Mouse (Mus musculus) liver, embryonic 14.5 days (tissue): ENCODE data around the gene Zfp473. TPM values are rescaled to one million over a fixed set of nuclear protein-coding genes. Genes with fewer than 3 reads are reported as not detected.
"Not testable (repeated sequence)": the region's sequence is repeated elsewhere in the genome, so short reads cannot be mapped to it uniquely, and the experiment has no call there.

Experiments used
- ATAC-seq: fragments of 200-750 bp; cut with Nextera tagmentation; 2 replicates; pipeline ENCODE4 v1.8.0; 2017; ENCODE audit warnings: moderate number of reproducible peaks, mild to moderate bottlenecking, moderate library complexity; ENCODE audit not compliant: insufficient read depth
- DNase-seq, 3 experiments: peaks; one replicate each; pipeline ENCODE4 v3.0.0-alpha.2; 2012 to 2013; ENCODE audit warnings: low read depth in 3 of 3, low spot score in 3 of 3
- H3K27ac ChIP-seq: fragments of 300-500 bp; sonication (generic); 2 replicates; pipeline ENCODE4 v1.5.1; 2014; ENCODE audit warnings: moderate library complexity, mild to moderate bottlenecking, control low read depth, inconsistent platforms
- H3K27me3 ChIP-seq: fragments of 300-500 bp; sonication (generic); 2 replicates; pipeline ENCODE4 v1.6.1; 2014; ENCODE audit warnings: mild to moderate bottlenecking, low read length, moderate library complexity; ENCODE audit not compliant: control insufficient read depth, insufficient read depth
- H3K36me3 ChIP-seq: fragments of 300-500 bp; sonication (generic); replicated peaks from 2 replicates; pipeline ENCODE4 v1.6.1; 2014; ENCODE audit warnings: low read depth; ENCODE audit not compliant: control insufficient read depth, insufficient read depth
- H3K4me1 ChIP-seq, 2 experiments: fragments of 200-500 bp in 1 of 2; fragments of 300-500 bp in 1 of 2; sonication (generic) in 1 of 2; replicated peaks; 2 replicates each; pipeline ENCODE4 v1.6.1; 2012 to 2014; ENCODE audit warnings: antibody characterized with exemption in 1 of 2, inconsistent platforms in 1 of 2, low read length in 1 of 2; ENCODE audit not compliant: control insufficient read depth in 2 of 2, insufficient read depth in 2 of 2
- H3K4me2 ChIP-seq: fragments of 300-500 bp; sonication (generic); 2 replicates; pipeline ENCODE4 v1.6.1; 2014; ENCODE audit warnings: low read depth, mild to moderate bottlenecking, control low read depth, moderate library complexity
- H3K4me3 ChIP-seq, 2 experiments: fragments of 200-500 bp in 1 of 2; fragments of 300-500 bp in 1 of 2; sonication (generic) in 1 of 2; 2 replicates each; pipeline ENCODE4 v1.5.1; 2012 to 2014; ENCODE audit warnings: low read depth in 2 of 2, low read length in 2 of 2, mild to moderate bottlenecking in 2 of 2, control low read depth in 1 of 2, inconsistent platforms in 1 of 2, moderate library complexity in 1 of 2; ENCODE audit not compliant: insufficient read depth in 1 of 2
- H3K9ac ChIP-seq: fragments of 300-500 bp; sonication (generic); replicated peaks from 2 replicates; pipeline ENCODE4 v1.6.1; 2014; ENCODE audit warnings: mild to moderate bottlenecking, control low read depth, moderate library complexity
- H3K9me3 ChIP-seq: fragments of 300-500 bp; sonication (generic); 2 replicates; pipeline ENCODE4 v1.6.1; 2016; ENCODE audit warnings: low read length, mixed read lengths; ENCODE audit not compliant: control insufficient read depth
- CTCF ChIP-seq: IDR thresholded peaks from 2 replicates; pipeline ENCODE4 v1.5.1; 2016; ENCODE audit warnings: antibody characterized with exemption, low read depth, control low read depth
- EP300 ChIP-seq: IDR thresholded peaks from 2 replicates; pipeline ENCODE4 v1.6.1; 2016; ENCODE audit warnings: antibody characterized with exemption, low read depth
- WGBS: fragments of 180-500 bp; shearing (Covaris S2); extraction: QIAGEN DNeasy Blood & Tissue Kit; methylation state at CpG from one replicate; pipeline ENCODE4 v1.1.7; 2014; ENCODE audit not compliant: insufficient replicate concordance; 5-methylcytosine and 5-hydroxymethylcytosine counted together
- polyA plus RNA-seq, 2 experiments: library from polyadenylated mRNA; depleted of rRNA in 1 of 2; stranded (reverse) in 1 of 2; unstranded in 1 of 2; fragments of >200 nt; fragmentation: Nextera tagmentation in 1 of 2; extraction: Ambion mirVana in 1 of 2; gene quantifications; 2 replicates each; pipeline versions ENCODE4 v1.2.1 to v1.2.3; 2012 to 2014

Zfp473 gene
- polyA plus RNA-seq, 2 experiments, result 0.81 to 0.96 TPM

DNA sequence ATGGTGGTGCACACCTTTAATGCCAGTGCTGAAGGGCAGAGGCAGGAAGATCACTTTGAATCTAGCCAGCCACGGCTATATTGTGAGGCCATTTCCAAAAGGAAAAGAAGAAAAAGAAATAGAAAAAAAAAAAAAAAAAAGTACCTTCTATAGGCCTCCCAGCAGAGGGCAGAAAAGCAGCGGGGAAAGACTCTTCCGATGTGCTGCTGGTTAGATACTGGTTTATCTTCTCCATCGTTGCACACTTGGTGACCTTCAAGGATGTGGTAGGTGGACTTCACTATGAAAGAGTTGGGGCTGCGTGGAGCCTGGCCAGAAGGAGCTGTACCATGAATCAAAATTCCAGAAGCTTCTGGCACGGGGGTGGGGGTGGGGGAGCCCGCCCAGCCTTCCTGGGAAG is 26.5 kb downstream of the Zfp473 start:
- Histone ChIP-seq H3K4me3 (no peak overlapping the region), H3K4me2 (no peak overlapping the region)
- DNase-seq, result no peak

DNA sequence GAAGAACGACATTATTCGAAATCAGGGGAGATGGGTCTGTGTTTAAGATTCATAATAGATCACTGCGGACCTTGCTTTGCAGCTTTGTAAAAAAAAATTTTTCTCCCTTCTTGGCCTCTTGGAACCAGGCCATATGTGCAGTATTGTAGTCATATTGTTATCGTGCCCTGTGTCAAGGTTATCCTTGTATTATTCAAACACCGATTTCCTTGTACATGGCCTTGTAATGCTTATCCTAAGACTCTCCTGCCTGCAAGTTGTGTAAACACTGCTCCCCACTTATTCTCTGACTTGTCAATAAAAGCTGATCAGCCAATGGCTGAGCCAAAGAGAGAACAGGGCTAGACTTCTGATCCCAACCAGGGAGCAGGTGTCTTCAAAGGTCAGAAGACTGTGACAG is 28.8 kb downstream of the Zfp473 start:
- DNase-seq (no peak), ATAC-seq (no peak)
- Histone ChIP-seq H3K27ac (no peak overlapping the region), H3K4me2 (no peak overlapping the region), H3K4me1 (no peaks in the 10 kb centered on the region), H3K27me3 (no peaks in the 10 kb centered on the region), H3K4me3 (no peak overlapping the region), H3K9ac (no peak overlapping the region), H3K9me3 (no peaks in the 10 kb centered on the region), H3K36me3 (no peaks in the 10 kb centered on the region)
- 51% methylated on average over 5 of the region's 5 CpGs for WGBS
- TF ChIP-seq EP300 (no peak), CTCF (no peak)

More for the DNA sequence above, 26.5 kb downstream of the Zfp473 start:
- H3K36me3 ChIP-seq, result no peaks in the 10 kb centered on the region
- 20% methylated on average over 7 of the region's 7 CpGs for WGBS
- H3K27ac ChIP-seq, result no peak overlapping the region
- no peaks in the 10 kb centered on the region for H3K4me1 ChIP-seq
- peak; percentile 53 for TF ChIP-seq CTCF
- TF ChIP-seq EP300, result no peak
- ATAC-seq, result no peak
- no peaks in the 10 kb centered on the region for H3K27me3 ChIP-seq
- no peaks in the 10 kb centered on the region for H3K9me3 ChIP-seq
- H3K9ac ChIP-seq, result no peak overlapping the region

DNA sequence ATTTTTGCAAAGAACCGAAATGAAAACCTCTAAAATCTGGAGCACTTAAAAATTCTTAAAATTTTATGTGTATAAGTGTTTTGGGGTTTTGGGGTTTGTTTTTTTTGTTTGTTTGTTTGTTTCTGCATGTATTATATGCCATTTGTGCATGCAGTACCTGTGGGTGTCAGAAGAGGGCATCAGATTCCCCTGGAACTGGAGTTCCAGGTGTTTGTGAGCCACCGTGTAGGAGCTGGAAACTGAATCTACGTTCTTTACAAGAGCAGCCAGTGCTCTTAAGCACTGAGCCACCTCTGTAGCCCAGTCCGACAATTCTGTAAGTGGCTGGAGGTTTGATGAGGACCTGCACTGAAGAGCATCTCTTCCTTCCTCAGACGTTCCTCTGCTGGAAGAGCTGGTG is 41.0 kb downstream of the Zfp473 start:
- no peaks in the 10 kb centered on the region for H3K27me3 ChIP-seq
- H3K36me3 ChIP-seq, result no peaks in the 10 kb centered on the region
- ATAC-seq, result no peak
- no peak overlapping the region for H3K27ac ChIP-seq
- no peak overlapping the region for H3K4me2 ChIP-seq
- H3K4me1 ChIP-seq, result no peaks in the 10 kb centered on the region
- no peak for DNase-seq
- TF ChIP-seq EP300 (no peak), CTCF (peak; percentile 38)
- 63% methylated on average over 5 of the region's 5 CpGs for WGBS
- no peak overlapping the region for H3K9ac ChIP-seq
- no peak overlapping the region for H3K4me3 ChIP-seq
- no peaks in the 10 kb centered on the region for H3K9me3 ChIP-seq

DNA sequence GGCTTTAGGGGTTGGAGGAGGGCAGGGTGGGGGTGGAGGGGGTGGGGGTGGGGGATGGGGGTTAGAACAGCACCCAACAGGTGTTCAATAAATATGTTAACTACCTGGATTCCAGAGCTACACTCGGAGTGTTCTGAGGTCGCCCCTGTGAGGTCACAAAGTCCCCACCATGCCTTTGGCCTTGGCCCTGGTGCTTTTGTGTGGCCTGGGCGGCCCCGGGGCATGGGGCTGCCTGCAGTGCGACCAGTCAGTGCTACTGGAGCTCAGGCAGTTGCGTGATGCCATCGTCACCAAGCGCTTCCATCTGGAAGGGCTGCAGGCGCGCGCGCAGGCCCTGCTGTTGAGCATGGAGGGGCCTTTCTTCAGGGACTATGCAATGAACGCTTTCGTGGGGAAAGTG is 42.3 kb downstream of the Zfp473 start, which contains the start of gene Izumo2:
Gene Izumo2, plus strand, starts transcription at position 169 of the 400 bp plus-strand sequence.
- H3K36me3 ChIP-seq, result no peaks in the 10 kb centered on the region
- H3K4me2 ChIP-seq, result no peak within 1 kb of the TSS
- H3K9ac ChIP-seq, result no peak within 1 kb of the TSS
- no peaks in the 10 kb centered on the region for H3K27me3 ChIP-seq
- no peaks in the 10 kb centered on the region for H3K9me3 ChIP-seq
- H3K27ac ChIP-seq, result no peak within 1 kb of the TSS
- DNase-seq (no peak), ATAC-seq (no peak)
- H3K4me3 ChIP-seq, result no peak within 1 kb of the TSS
- 63% methylated on average over 14 of the region's 14 CpGs for WGBS
- no peaks in the 10 kb centered on the region for H3K4me1 ChIP-seq
- TF ChIP-seq CTCF (no peak), EP300 (no peak)

DNA sequence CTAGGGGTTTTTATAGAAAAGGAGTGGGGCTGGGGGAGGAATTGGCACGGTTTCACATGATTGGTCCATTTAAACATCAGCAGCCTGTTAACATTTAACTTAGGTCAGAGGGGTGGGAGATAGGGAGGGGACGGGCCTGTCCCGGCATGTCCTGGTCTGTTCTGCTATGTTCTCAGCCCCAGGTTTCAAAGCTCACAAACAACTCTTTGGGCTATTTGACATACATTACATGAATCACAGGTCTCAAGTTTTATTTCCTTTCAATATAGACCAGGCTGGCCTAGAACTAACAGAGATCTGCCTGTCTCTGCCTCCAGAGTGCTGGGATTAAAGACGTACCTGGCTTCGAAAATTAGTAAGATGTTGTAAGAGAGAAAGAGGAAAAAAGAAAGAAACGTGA is 42.8 kb downstream of the Zfp473 start:
- whole genome bisulfite sequencing, result 77% methylated on average over 5 of the region's 6 CpGs
- not testable (repeated sequence) for H3K27me3 ChIP-seq, DNase-seq, H3K4me1 ChIP-seq, H3K4me2 ChIP-seq, H3K9ac ChIP-seq, H3K4me3 ChIP-seq, H3K9me3 ChIP-seq, H3K27ac ChIP-seq, H3K36me3 ChIP-seq, ATAC-seq
